Mouse (Mus musculus) adipocyte (in vitro differentiated cells): ENCODE measurements around the gene Fbxw28.
"Not testable (repeated sequence)": the region's sequence is repeated elsewhere in the genome, so short reads cannot be mapped to it uniquely, and the experiment has no call there.

ENCODE experiments used
- DNase-seq: peaks from one replicate; pipeline ENCODE4 v3.0.0-alpha.2; 2016; ENCODE audit warnings: low spot score

Gene Fbxw28

DNA sequence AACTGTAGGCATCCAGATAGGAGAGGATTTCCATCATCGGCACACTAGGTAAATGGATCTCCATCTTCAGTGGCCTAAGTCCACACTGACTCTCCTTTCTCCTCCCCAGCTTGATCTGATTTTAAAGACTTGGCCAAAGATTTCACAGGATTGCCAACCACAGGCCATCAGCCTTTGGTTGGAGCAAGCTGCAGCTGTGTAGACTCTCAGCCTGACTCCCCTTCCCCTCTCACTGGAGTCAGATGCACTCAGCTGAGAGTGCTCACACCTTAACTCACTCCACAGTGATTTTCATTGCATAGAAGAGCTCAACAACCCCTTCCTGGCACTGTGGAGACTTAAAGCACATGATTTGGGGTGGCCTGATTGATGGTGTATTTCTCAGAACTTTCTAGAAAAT, at the start of gene Fbxw28:
Gene Fbxw28 (minus strand): TSS at position 101 of the 400 bp plus-strand sequence.
- DNase-seq, result not testable (repeated sequence)

DNA sequence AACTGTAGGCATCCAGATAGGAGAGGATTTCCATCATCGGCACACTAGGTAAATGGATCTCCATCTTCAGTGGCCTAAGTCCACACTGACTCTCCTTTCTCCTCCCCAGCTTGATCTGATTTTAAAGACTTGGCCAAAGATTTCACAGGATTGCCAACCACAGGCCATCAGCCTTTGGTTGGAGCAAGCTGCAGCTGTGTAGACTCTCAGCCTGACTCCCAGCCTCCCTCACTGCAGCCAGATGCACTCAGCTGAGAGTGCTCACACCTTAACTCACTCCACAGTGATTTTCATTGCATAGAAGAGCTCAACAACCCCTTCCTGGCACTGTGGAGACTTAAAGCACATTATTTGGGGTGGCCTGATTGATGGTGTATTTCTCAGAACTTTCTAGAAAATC, 51.9 kb downstream of the Fbxw28 start, which contains the start of gene Fbxw14:
Gene Fbxw14 (minus strand): TSS at position 101 of the 400 bp plus-strand sequence.
- DNase-seq, result not testable (repeated sequence)
